Mouse (Mus musculus): ENCODE measurements at regions not wholly inside any gene's neighbourhood (a gene's known extent, or its start where the extent isn't known, plus 50 kb on each side); places are given as distances from the start of the nearest gene placed in this dataset.

GRCm38 (mm10) chr9:27640611-27641010 is 150.0 kb upstream of the Opcml start:
- no peaks in the 10 kb centered on the region for H3K9me3 ChIP-seq (ENCODE audit: control insufficient read depth, low read length)
- ATAC-seq (ENCODE audit: low FRiP score) (no peak), DNase-seq (ENCODE audit: low spot score) (no peak)
- no peaks in the 10 kb centered on the region for H3K4me1 ChIP-seq (replicated peaks; ENCODE audit: control insufficient read depth, insufficient read depth, low read length)
- no peak overlapping the region for H3K4me3 ChIP-seq (replicated peaks; ENCODE audit: low read length)
- H3K27me3 ChIP-seq (ENCODE audit: control insufficient read depth, insufficient read depth, low read length): no peaks in the 10 kb centered on the region
- no peak overlapping the region for H3K27ac ChIP-seq
- H3K36me3 ChIP-seq (replicated peaks; ENCODE audit: control insufficient read depth, insufficient read depth): no peaks in the 10 kb centered on the region
- H3K4me2 ChIP-seq (replicated peaks): no peak overlapping the region
- no peak overlapping the region for H3K9ac ChIP-seq

GRCm38 (mm10) chr9:27643312-27643711 is 147.3 kb upstream of the Opcml start:
- H3K27ac ChIP-seq: no peak overlapping the region
- no peak for DNase-seq (ENCODE audit: low spot score)
- no peaks in the 10 kb centered on the region for H3K36me3 ChIP-seq (replicated peaks; ENCODE audit: control insufficient read depth, insufficient read depth)
- no peaks in the 10 kb centered on the region for H3K4me1 ChIP-seq (replicated peaks; ENCODE audit: control insufficient read depth, insufficient read depth, low read length)
- no peaks in the 10 kb centered on the region for H3K9me3 ChIP-seq (ENCODE audit: control insufficient read depth, low read length)
- H3K27me3 ChIP-seq (ENCODE audit: control insufficient read depth, insufficient read depth, low read length): no peaks in the 10 kb centered on the region
- H3K4me3 ChIP-seq (replicated peaks; ENCODE audit: low read length): no peak overlapping the region
- WGBS: 69% methylated on average over 1 of the region's 1 CpGs
- H3K9ac ChIP-seq: no peak overlapping the region
- ATAC-seq (ENCODE audit: low FRiP score): no peak
- no peak overlapping the region for H3K4me2 ChIP-seq (replicated peaks)

- Histone ChIP-seq H3K27ac (no peak overlapping the region), H3K27me3 (ENCODE audit: control insufficient read depth, insufficient read depth, low read length) (no peaks in the 10 kb centered on the region), H3K4me3 (replicated peaks; ENCODE audit: low read length) (no peak overlapping the region), H3K4me2 (replicated peaks) (no peak overlapping the region), H3K9me3 (ENCODE audit: control insufficient read depth, low read length) (no peaks in the 10 kb centered on the region), H3K4me1 (replicated peaks; ENCODE audit: control insufficient read depth, insufficient read depth, low read length) (no peaks in the 10 kb centered on the region), H3K36me3 (replicated peaks; ENCODE audit: control insufficient read depth, insufficient read depth) (no peaks in the 10 kb centered on the region), H3K9ac (no peak overlapping the region)
- ATAC-seq (ENCODE audit: low FRiP score): no peak
- DNase-seq (ENCODE audit: low spot score): no peak
Measured at GRCm38 (mm10) chr9:27643916-27644315, 146.7 kb upstream of the Opcml start.

- no peaks in the 10 kb centered on the region for H3K9me3 ChIP-seq (ENCODE audit: control insufficient read depth, low read length)
- no peak overlapping the region for H3K27ac ChIP-seq
- H3K9ac ChIP-seq: no peak overlapping the region
- H3K4me1 ChIP-seq (replicated peaks; ENCODE audit: control insufficient read depth, insufficient read depth, low read length): no peaks in the 10 kb centered on the region
- no peaks in the 10 kb centered on the region for H3K36me3 ChIP-seq (replicated peaks; ENCODE audit: control insufficient read depth, insufficient read depth)
- H3K4me3 ChIP-seq (replicated peaks; ENCODE audit: low read length): no peak overlapping the region
- 90% methylated on average over 5 of the region's 5 CpGs for WGBS
- no peaks in the 10 kb centered on the region for H3K27me3 ChIP-seq (ENCODE audit: control insufficient read depth, insufficient read depth, low read length)
- DNase-seq (ENCODE audit: low spot score) (no peak), ATAC-seq (ENCODE audit: low FRiP score) (no peak)
- H3K4me2 ChIP-seq (replicated peaks): no peak overlapping the region
Measured at GRCm38 (mm10) chr9:27645435-27645834, 145.1 kb upstream of the Opcml start.

GRCm38 (mm10) chr9:27646100-27646499 is 144.5 kb upstream of the Opcml start:
- H3K27ac ChIP-seq: no peak overlapping the region
- no peak overlapping the region for H3K4me2 ChIP-seq (replicated peaks)
- no peak overlapping the region for H3K4me3 ChIP-seq (replicated peaks; ENCODE audit: low read length)
- no peak for ATAC-seq (ENCODE audit: low FRiP score)
- no peaks in the 10 kb centered on the region for H3K27me3 ChIP-seq (ENCODE audit: control insufficient read depth, insufficient read depth, low read length)
- H3K9me3 ChIP-seq (ENCODE audit: control insufficient read depth, low read length): no peaks in the 10 kb centered on the region
- H3K4me1 ChIP-seq (replicated peaks; ENCODE audit: control insufficient read depth, insufficient read depth, low read length): no peaks in the 10 kb centered on the region
- no peak overlapping the region for H3K9ac ChIP-seq
- no peaks in the 10 kb centered on the region for H3K36me3 ChIP-seq (replicated peaks; ENCODE audit: control insufficient read depth, insufficient read depth)
- no peak for DNase-seq (ENCODE audit: low spot score)
- 82% methylated on average over 8 of the region's 8 CpGs for WGBS

GRCm38 (mm10) chr9:27646956-27647355 is 143.6 kb upstream of the Opcml start:
- Histone ChIP-seq H3K4me1 (replicated peaks; ENCODE audit: control insufficient read depth, insufficient read depth, low read length) (no peaks in the 10 kb centered on the region), H3K27ac (no peak overlapping the region), H3K27me3 (ENCODE audit: control insufficient read depth, insufficient read depth, low read length) (no peaks in the 10 kb centered on the region), H3K4me2 (replicated peaks) (no peak overlapping the region), H3K9me3 (ENCODE audit: control insufficient read depth, low read length) (no peaks in the 10 kb centered on the region), H3K36me3 (replicated peaks; ENCODE audit: control insufficient read depth, insufficient read depth) (no peaks in the 10 kb centered on the region), H3K9ac (no peak overlapping the region), H3K4me3 (replicated peaks; ENCODE audit: low read length) (no peak overlapping the region)
- no peak for ATAC-seq (ENCODE audit: low FRiP score)
- no peak for DNase-seq (ENCODE audit: low spot score)
- 54% methylated on average over 10 of the region's 10 CpGs for WGBS

- no peaks in the 10 kb centered on the region for H3K27me3 ChIP-seq (ENCODE audit: control insufficient read depth, insufficient read depth, low read length)
Measured at GRCm38 (mm10) chr9:27658001-27658400, 132.6 kb upstream of the Opcml start.

GRCm38 (mm10) chr9:27661431-27662300 is 128.9 kb upstream of the Opcml start:
- DNase-seq (ENCODE audit: low spot score) (no peak), ATAC-seq (ENCODE audit: low FRiP score) (no peak)
- H3K9me3 ChIP-seq (ENCODE audit: control insufficient read depth, low read length): no peaks in the 10 kb centered on the region
- H3K9ac ChIP-seq: no peak overlapping the region
- H3K36me3 ChIP-seq (replicated peaks; ENCODE audit: control insufficient read depth, insufficient read depth): no peaks in the 10 kb centered on the region
- H3K4me3 ChIP-seq (replicated peaks; ENCODE audit: low read length): no peak overlapping the region
- 83% methylated on average over 1 of the region's 1 CpGs for WGBS
- H3K4me2 ChIP-seq (replicated peaks): no peak overlapping the region
- 0 out of 2 replicates have a peak, but pooled peaks cover 3% of the 10 kb centered on the region for H3K4me1 ChIP-seq (replicated peaks; ENCODE audit: control insufficient read depth, insufficient read depth, low read length)
- no peak overlapping the region for H3K27ac ChIP-seq
- H3K27me3 ChIP-seq (ENCODE audit: control insufficient read depth, insufficient read depth, low read length): no peaks in the 10 kb centered on the region

More at GRCm38 (mm10) chr9:27658001-27658400, 132.6 kb upstream of the Opcml start:
- Histone ChIP-seq H3K36me3 (replicated peaks; ENCODE audit: control insufficient read depth, insufficient read depth) (no peaks in the 10 kb centered on the region), H3K4me3 (replicated peaks; ENCODE audit: low read length) (no peak overlapping the region), H3K27ac (no peak overlapping the region), H3K9me3 (ENCODE audit: control insufficient read depth, low read length) (no peaks in the 10 kb centered on the region), H3K4me1 (replicated peaks; ENCODE audit: control insufficient read depth, insufficient read depth, low read length) (0 out of 2 replicates have a peak, but pooled peaks cover 3% of the 10 kb centered on the region), H3K9ac (no peak overlapping the region), H3K4me2 (replicated peaks) (no peak overlapping the region)
- WGBS: 100% methylated on average over 1 of the region's 1 CpGs
- no peak for ATAC-seq (ENCODE audit: low FRiP score)
- no peak for DNase-seq (ENCODE audit: low spot score)

- H3K27me3 ChIP-seq (ENCODE audit: control insufficient read depth, insufficient read depth, low read length): no peaks in the 10 kb centered on the region
- H3K27ac ChIP-seq: no peak overlapping the region
- no peak overlapping the region for H3K4me3 ChIP-seq (replicated peaks; ENCODE audit: low read length)
- H3K4me2 ChIP-seq (replicated peaks): no peak overlapping the region
- H3K9me3 ChIP-seq (ENCODE audit: control insufficient read depth, low read length): no peaks in the 10 kb centered on the region
- ATAC-seq (ENCODE audit: low FRiP score): no peak
- 88% methylated on average over 1 of the region's 1 CpGs for WGBS
- no peaks in the 10 kb centered on the region for H3K36me3 ChIP-seq (replicated peaks; ENCODE audit: control insufficient read depth, insufficient read depth)
- 0 out of 2 replicates have a peak, but pooled peaks cover 3% of the 10 kb centered on the region for H3K4me1 ChIP-seq (replicated peaks; ENCODE audit: control insufficient read depth, insufficient read depth, low read length)
- DNase-seq (ENCODE audit: low spot score): no peak
- no peak overlapping the region for H3K9ac ChIP-seq
Measured at GRCm38 (mm10) chr9:27663230-27663629, 127.3 kb upstream of the Opcml start.

All from hindbrain, embryonic 14.5 days (tissue).